Mouse (Mus musculus): Measurements from ENCODE around the gene App. TPM values are rescaled to one million over a fixed set of nuclear protein-coding genes. Genes with fewer than 3 reads are reported as not detected.

The App gene
- polyA plus RNA-seq, 2 experiments = 11.9 to 16.9 TPM

- H3K9ac ChIP-seq (replicated peaks) = no peak overlapping the region
Observed at GRCm38 (mm10) chr16:85024706-85025105, 148.9 kb downstream of the App start.

DNA sequence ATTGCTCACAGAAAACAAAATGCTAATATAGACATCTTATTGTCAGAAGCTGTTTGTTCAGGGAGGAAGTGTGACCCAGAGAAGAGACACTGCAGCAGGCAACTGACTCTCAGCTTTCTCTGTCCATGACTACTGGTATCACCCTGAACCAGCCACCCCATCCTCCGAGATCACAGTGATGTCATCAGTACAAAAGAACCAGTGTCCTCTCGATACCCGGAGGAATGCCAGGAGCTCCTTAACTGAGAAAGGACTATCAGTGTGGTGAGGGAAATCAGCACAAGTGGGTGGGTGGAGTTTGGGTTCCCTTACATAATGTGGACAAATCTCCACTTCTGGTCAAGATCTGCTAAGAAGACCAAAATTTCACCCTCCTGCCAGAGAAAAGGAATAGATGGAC is 150.5 kb downstream of the App start:
- no peaks in the 10 kb centered on the region for H3K4me1 ChIP-seq (replicated peaks; ENCODE audit: control insufficient read depth in 2 of 2, insufficient read depth in 2 of 2, low read length in 1 of 2)
- TF ChIP-seq EP300 (IDR thresholded peaks at IDR 0.05; ENCODE audit: low read depth) = no peak
- no peak for TF ChIP-seq CTCF (IDR thresholded peaks at IDR 0.05; ENCODE audit: low read depth)
- ATAC-seq (ENCODE audit: insufficient read depth) (no peak), DNase-seq (ENCODE audit: low read depth in 3 of 3, low spot score in 3 of 3) (no peak)
- H3K4me3 ChIP-seq (ENCODE audit: insufficient read depth in 1 of 2, low read depth in 2 of 2, low read length in 2 of 2) = no peak overlapping the region
- no peaks in the 10 kb centered on the region for H3K9me3 ChIP-seq (ENCODE audit: control insufficient read depth, low read length)
- H3K27ac ChIP-seq = no peak overlapping the region
- no peak overlapping the region for H3K9ac ChIP-seq (replicated peaks)
- no peak overlapping the region for H3K4me2 ChIP-seq (ENCODE audit: low read depth)
- H3K27me3 ChIP-seq (ENCODE audit: control insufficient read depth, insufficient read depth, low read length) = no peaks in the 10 kb centered on the region
- H3K36me3 ChIP-seq (replicated peaks; ENCODE audit: control insufficient read depth, insufficient read depth, low read depth) = no peaks in the 10 kb centered on the region
- WGBS (ENCODE audit: insufficient replicate concordance) = 74% methylated on average over 3 of the region's 3 CpGs

More at GRCm38 (mm10) chr16:85024706-85025105, 148.9 kb downstream of the App start:
- H3K9me3 ChIP-seq (ENCODE audit: control insufficient read depth, low read length) = no peaks in the 10 kb centered on the region
- DNase-seq (ENCODE audit: low read depth in 3 of 3, low spot score in 3 of 3) = no peak
- no peaks in the 10 kb centered on the region for H3K36me3 ChIP-seq (replicated peaks; ENCODE audit: control insufficient read depth, insufficient read depth, low read depth)
- ATAC-seq (ENCODE audit: insufficient read depth) = no peak
- no peak overlapping the region for H3K4me3 ChIP-seq (ENCODE audit: insufficient read depth in 1 of 2, low read depth in 2 of 2, low read length in 2 of 2)
- no peaks in the 10 kb centered on the region for H3K27me3 ChIP-seq (ENCODE audit: control insufficient read depth, insufficient read depth, low read length)
- TF ChIP-seq EP300 (IDR thresholded peaks at IDR 0.05; ENCODE audit: low read depth) (no peak), CTCF (IDR thresholded peaks at IDR 0.05; ENCODE audit: low read depth) (no peak)
- H3K4me2 ChIP-seq (ENCODE audit: low read depth) = no peak overlapping the region
- 79% methylated on average over 8 of the region's 8 CpGs for WGBS (ENCODE audit: insufficient replicate concordance)
- H3K27ac ChIP-seq = no peak overlapping the region
- H3K4me1 ChIP-seq (replicated peaks; ENCODE audit: control insufficient read depth in 2 of 2, insufficient read depth in 2 of 2, low read length in 1 of 2) = no peaks in the 10 kb centered on the region

GRCm38 (mm10) chr16:85020696-85021323 is 152.8 kb downstream of the App start:
- Histone ChIP-seq H3K9me3 (ENCODE audit: control insufficient read depth, low read length) (no peaks in the 10 kb centered on the region), H3K27ac (no peak overlapping the region), H3K4me1 (replicated peaks; ENCODE audit: control insufficient read depth in 2 of 2, insufficient read depth in 2 of 2, low read length in 1 of 2) (no peaks in the 10 kb centered on the region), H3K9ac (replicated peaks) (no peak overlapping the region), H3K4me2 (ENCODE audit: low read depth) (no peak overlapping the region), H3K27me3 (ENCODE audit: control insufficient read depth, insufficient read depth, low read length) (no peaks in the 10 kb centered on the region), H3K36me3 (replicated peaks; ENCODE audit: control insufficient read depth, insufficient read depth, low read depth) (no peaks in the 10 kb centered on the region), H3K4me3 (ENCODE audit: insufficient read depth in 1 of 2, low read depth in 2 of 2, low read length in 2 of 2) (no peak overlapping the region)
- no peak for ATAC-seq (ENCODE audit: insufficient read depth)
- TF ChIP-seq CTCF (IDR thresholded peaks at IDR 0.05; ENCODE audit: low read depth) (no peak), EP300 (IDR thresholded peaks at IDR 0.05; ENCODE audit: low read depth) (no peak)
- DNase-seq (ENCODE audit: low read depth in 3 of 3, low spot score in 3 of 3) = no peak
- WGBS (ENCODE audit: insufficient replicate concordance) = 73% methylated on average over 9 of the region's 9 CpGs

GRCm38 (mm10) chr16:85019273-85019672 is 154.3 kb downstream of the App start:
- Histone ChIP-seq H3K27me3 (ENCODE audit: control insufficient read depth, insufficient read depth, low read length) (no peaks in the 10 kb centered on the region), H3K9ac (replicated peaks) (no peak overlapping the region), H3K36me3 (replicated peaks; ENCODE audit: control insufficient read depth, insufficient read depth, low read depth) (no peaks in the 10 kb centered on the region), H3K4me2 (ENCODE audit: low read depth) (no peak overlapping the region), H3K4me3 (ENCODE audit: insufficient read depth in 1 of 2, low read depth in 2 of 2, low read length in 2 of 2) (no peak overlapping the region), H3K9me3 (ENCODE audit: control insufficient read depth, low read length) (no peaks in the 10 kb centered on the region), H3K27ac (no peak overlapping the region), H3K4me1 (replicated peaks; ENCODE audit: control insufficient read depth in 2 of 2, insufficient read depth in 2 of 2, low read length in 1 of 2) (no peaks in the 10 kb centered on the region)
- TF ChIP-seq CTCF (IDR thresholded peaks at IDR 0.05; ENCODE audit: low read depth) (no peak), EP300 (IDR thresholded peaks at IDR 0.05; ENCODE audit: low read depth) (no peak)
- WGBS (ENCODE audit: insufficient replicate concordance) = 76% methylated on average over 5 of the region's 5 CpGs
- ATAC-seq (ENCODE audit: insufficient read depth) = no peak
- no peak for DNase-seq (ENCODE audit: low read depth in 3 of 3, low spot score in 3 of 3)

- no peak for TF ChIP-seq CTCF (IDR thresholded peaks at IDR 0.05; ENCODE audit: low read depth)
- TF ChIP-seq EP300 (IDR thresholded peaks at IDR 0.05; ENCODE audit: low read depth) = no peak
- 43% methylated on average over 7 of the region's 7 CpGs for WGBS (ENCODE audit: insufficient replicate concordance)
- Histone ChIP-seq H3K9ac (replicated peaks) (no peak overlapping the region), H3K4me2 (ENCODE audit: low read depth) (no peak overlapping the region), H3K27ac (no peak overlapping the region), H3K4me3 (ENCODE audit: insufficient read depth in 1 of 2, low read depth in 2 of 2, low read length in 2 of 2) (no peak overlapping the region), H3K36me3 (replicated peaks; ENCODE audit: control insufficient read depth, insufficient read depth, low read depth) (no peaks in the 10 kb centered on the region), H3K27me3 (ENCODE audit: control insufficient read depth, insufficient read depth, low read length) (no peaks in the 10 kb centered on the region), H3K9me3 (ENCODE audit: control insufficient read depth, low read length) (no peaks in the 10 kb centered on the region), H3K4me1 (replicated peaks; ENCODE audit: control insufficient read depth in 2 of 2, insufficient read depth in 2 of 2, low read length in 1 of 2) (no peaks in the 10 kb centered on the region)
- ATAC-seq (ENCODE audit: insufficient read depth) = peak; percentile 26; the same call in 1 of the 2 replicates
- DNase-seq (ENCODE audit: low read depth in 3 of 3, low spot score in 3 of 3) = no peak
Observed at GRCm38 (mm10) chr16:85017845-85018244, 155.7 kb downstream of the App start.
